Mouse (Mus musculus) hindbrain, postnatal 0 days (tissue): ENCODE data around the gene Lrfn2. TPM values are rescaled to one million over a fixed set of nuclear protein-coding genes. Genes with fewer than 3 reads are reported as not detected.

Experiments
- ATAC-seq: fragments of 200-750 bp; cut with Nextera tagmentation; 2 replicates; pipeline ENCODE4 v1.8.0; 2017; ENCODE audit warnings: mild to moderate bottlenecking, moderate TSS enrichment, moderate library complexity
- DNase-seq: peaks from one replicate; pipeline ENCODE4 v3.0.0-alpha.2; 2015; ENCODE audit warnings: low spot score
- H3K27ac ChIP-seq: fragments of 300-500 bp; sonication (generic); 2 replicates; pipeline ENCODE4 v1.5.1; 2014; ENCODE audit warnings: mild to moderate bottlenecking
- H3K27me3 ChIP-seq: fragments of 300-500 bp; sonication (generic); 2 replicates; pipeline ENCODE4 v1.6.1; 2014; ENCODE audit warnings: low read length, mixed read lengths; ENCODE audit not compliant: insufficient read depth
- H3K36me3 ChIP-seq: fragments of 300-500 bp; sonication (generic); 2 replicates; pipeline ENCODE4 v1.6.1; 2014; ENCODE audit warnings: low read length, mixed read lengths; ENCODE audit not compliant: insufficient read depth
- H3K4me1 ChIP-seq: fragments of 300-500 bp; sonication (generic); 2 replicates; pipeline ENCODE4 v1.6.1; 2014; ENCODE audit warnings: antibody characterized with exemption, low read length, mixed read lengths; ENCODE audit not compliant: insufficient read depth
- H3K4me2 ChIP-seq: fragments of 300-500 bp; sonication (generic); 2 replicates; pipeline ENCODE4 v1.6.1; 2014; ENCODE audit warnings: low read depth, mild to moderate bottlenecking, low read length, moderate library complexity, mixed read lengths
- H3K4me3 ChIP-seq: fragments of 300-500 bp; sonication (generic); 2 replicates; pipeline ENCODE4 v1.5.1; 2014; ENCODE audit warnings: low read length
- H3K9ac ChIP-seq: fragments of 300-500 bp; sonication (generic); replicated peaks from 2 replicates; pipeline ENCODE4 v1.6.1; 2014; ENCODE audit warnings: mild to moderate bottlenecking, low read length, moderate library complexity, mixed read lengths
- H3K9me3 ChIP-seq: fragments of 300-500 bp; sonication (generic); 2 replicates; pipeline ENCODE4 v1.6.1; 2016; ENCODE audit warnings: low read length, mixed read lengths
- CTCF ChIP-seq: IDR thresholded peaks from 2 replicates; pipeline ENCODE4 v1.5.1; 2016; ENCODE audit warnings: antibody characterized with exemption, control low read depth, low read depth
- WGBS: fragments of 180-500 bp; shearing (Covaris S2); extraction: QIAGEN DNeasy Blood & Tissue Kit; methylation state at CpG from one replicate; pipeline ENCODE4 v1.1.7; 2014; 5-methylcytosine and 5-hydroxymethylcytosine counted together
- polyA plus RNA-seq: library from polyadenylated mRNA; unstranded; fragments of >200 nt; fragmentation: Nextera tagmentation; extraction: Ambion mirVana; gene quantifications from 2 replicates; pipeline ENCODE4 v1.2.1, GENCODE M21; 2015
- total RNA-seq: library from RNA; depleted of rRNA; stranded (reverse); fragments of >200 nt; gene quantifications from 2 replicates; pipeline ENCODE4 v1.2.3, GENCODE M21; 2014

The Lrfn2 gene
- total and polyA plus RNA-seq, 2 experiments from 2014 or later = 11.9 to 28.3 TPM

DNA sequence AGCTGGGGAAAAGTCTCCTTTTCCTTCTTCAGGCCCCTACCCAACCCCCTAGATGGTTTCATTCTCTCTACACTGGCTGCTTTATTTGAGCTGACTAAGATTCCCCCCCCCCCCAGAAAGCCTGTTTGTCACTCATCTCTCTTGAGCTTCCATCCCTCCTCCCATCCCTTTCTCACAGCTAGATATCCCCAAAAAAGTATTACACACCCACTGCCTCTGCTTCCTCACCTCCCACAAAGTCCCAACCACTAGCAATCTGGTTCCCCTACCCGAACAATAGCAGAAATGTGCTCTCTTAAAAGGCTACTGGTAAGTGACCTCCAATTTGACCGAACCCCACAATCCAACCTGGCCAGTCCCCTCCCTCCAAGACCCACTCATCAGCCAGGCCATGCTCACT is 9.3 kb upstream of the Lrfn2 start:
- TF ChIP-seq CTCF = no peak
- ATAC-seq (no peak), DNase-seq (no peak)
- H3K9ac ChIP-seq = no peak overlapping the region
- no peaks in the 10 kb centered on the region for H3K36me3 ChIP-seq
- no peak overlapping the region for H3K4me3 ChIP-seq
- WGBS = 91% methylated on average over 2 of the region's 2 CpGs
- H3K4me2 ChIP-seq = no peak overlapping the region
- no peaks in the 10 kb centered on the region for H3K27me3 ChIP-seq
- H3K4me1 ChIP-seq = no peaks in the 10 kb centered on the region
- H3K9me3 ChIP-seq = no peaks in the 10 kb centered on the region
- H3K27ac ChIP-seq = no peak overlapping the region

DNA sequence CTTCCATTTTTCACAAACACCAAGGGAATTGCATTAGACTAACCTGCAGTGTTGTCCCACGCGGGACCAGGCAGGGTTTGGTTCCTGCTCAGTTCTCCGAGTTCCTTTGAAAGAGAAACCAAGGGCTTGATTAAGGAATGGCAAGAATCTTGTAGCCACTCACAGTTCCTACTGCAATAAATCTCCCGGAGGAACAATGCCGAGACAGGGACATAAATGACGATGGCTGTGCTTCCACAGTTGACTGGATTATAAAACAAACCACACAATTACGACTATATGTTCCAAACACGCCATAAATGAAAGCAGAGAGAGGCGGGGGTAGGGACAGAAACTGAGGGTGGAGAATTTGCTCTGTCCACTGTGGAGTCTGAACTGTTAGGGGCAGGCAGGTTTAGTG is 6.8 kb upstream of the Lrfn2 start:
- H3K27ac ChIP-seq = no peak overlapping the region
- H3K4me2 ChIP-seq = no peak overlapping the region
- DNase-seq (no peak), ATAC-seq (no peak)
- H3K36me3 ChIP-seq = no peaks in the 10 kb centered on the region
- H3K9me3 ChIP-seq = no peaks in the 10 kb centered on the region
- TF ChIP-seq CTCF = no peak
- WGBS = 53% methylated on average over 9 of the region's 9 CpGs
- H3K9ac ChIP-seq = no peak overlapping the region
- no peaks in the 10 kb centered on the region for H3K4me1 ChIP-seq
- no peak overlapping the region for H3K4me3 ChIP-seq
- no peaks in the 10 kb centered on the region for H3K27me3 ChIP-seq

DNA sequence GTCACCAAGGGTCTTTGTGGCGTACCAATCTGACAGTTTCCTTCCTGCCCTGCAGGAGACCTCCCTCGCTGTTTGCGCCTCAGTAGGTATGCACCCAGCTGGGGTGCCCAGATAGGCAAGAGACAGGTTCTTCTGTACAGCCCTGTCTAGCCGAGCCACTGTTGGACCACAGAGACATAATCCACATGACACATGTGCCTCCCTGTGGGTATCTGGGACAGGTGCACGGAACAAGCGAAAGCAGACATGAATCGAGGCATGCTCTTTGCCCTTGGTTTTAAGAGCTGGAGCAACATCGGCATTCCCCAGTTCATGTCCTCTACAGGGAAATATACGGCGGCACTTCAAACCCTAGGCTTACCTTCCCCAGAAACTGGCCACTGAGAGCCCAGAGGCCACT is 1.2 kb upstream of the Lrfn2 start:
- Histone ChIP-seq H3K9ac (no peak overlapping the region), H3K36me3 (no peaks in the 10 kb centered on the region), H3K4me3 (peak overlapping the region; percentile 45; the same call in 1 of the 2 replicates), H3K4me1 (no peaks in the 10 kb centered on the region), H3K27me3 (no peaks in the 10 kb centered on the region), H3K27ac (no peak overlapping the region), H3K9me3 (no peaks in the 10 kb centered on the region), H3K4me2 (peak overlapping the region; percentile 64)
- peak; percentile 43 for TF ChIP-seq CTCF
- ATAC-seq (no peak), DNase-seq (peak; percentile 48)
- 63% methylated on average over 10 of the region's 10 CpGs for WGBS

DNA sequence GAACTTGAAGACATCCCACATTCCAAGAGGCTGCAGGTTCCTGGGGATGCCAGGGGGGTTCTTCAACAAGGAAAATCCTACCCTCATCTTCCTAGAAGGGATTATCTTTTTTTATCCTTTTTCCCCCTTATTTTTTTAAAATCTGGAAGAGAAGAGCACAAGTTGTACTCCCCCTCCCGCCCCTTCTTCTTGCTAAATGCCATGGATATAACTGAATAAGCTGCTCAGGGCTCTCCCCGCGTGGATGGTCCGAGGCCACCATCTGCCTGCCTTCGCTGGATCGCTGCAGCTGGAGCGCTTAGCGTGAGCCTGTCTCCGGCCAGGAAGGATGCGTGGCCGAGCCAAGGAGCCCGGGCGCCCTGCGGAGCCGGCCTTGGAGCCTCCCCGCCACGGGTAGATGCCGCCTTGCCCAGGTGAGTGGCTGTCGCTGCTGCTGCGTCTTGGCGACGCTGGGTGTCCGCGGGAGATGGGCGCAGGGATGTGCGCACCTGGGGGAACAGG is 277 bp downstream of the Lrfn2 start:
- no peak for ATAC-seq
- H3K4me2 ChIP-seq = peak overlapping the region; percentile 64

DNA sequence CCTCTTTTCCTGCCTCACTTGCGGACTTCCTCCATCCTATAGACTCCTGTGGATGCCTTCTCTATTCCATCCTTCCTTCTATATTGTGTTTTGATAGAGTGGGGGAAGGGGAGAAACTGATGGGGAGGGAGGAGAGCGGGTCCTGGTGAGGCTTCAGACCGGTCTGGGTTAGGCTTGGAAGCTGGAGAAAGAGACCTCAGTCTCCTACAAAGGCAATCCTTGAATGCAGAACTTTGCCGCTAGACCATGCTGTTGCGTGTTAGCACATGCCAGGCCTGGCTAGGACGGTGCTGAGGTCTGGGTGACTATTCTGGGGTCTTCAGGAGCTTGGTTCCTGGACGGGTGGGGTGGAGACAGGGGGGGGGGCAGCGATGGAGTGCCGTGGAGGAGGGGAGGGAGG is 737 bp downstream of the Lrfn2 start:
- Histone ChIP-seq H3K4me2 (peak overlapping the region; percentile 64), H3K9ac (peak overlapping the region; percentile 58), H3K9me3 (no peaks in the 10 kb centered on the region), H3K27ac (peak overlapping the region; percentile 82; the same call in 1 of the 2 replicates), H3K36me3 (no peaks in the 10 kb centered on the region), H3K27me3 (no peaks in the 10 kb centered on the region), H3K4me1 (no peaks in the 10 kb centered on the region), H3K4me3 (peak overlapping the region; percentile 45)
- WGBS = 5% methylated on average over 7 of the region's 9 CpGs
- DNase-seq (peak; percentile 33), ATAC-seq (no peak)
- TF ChIP-seq CTCF = no peak

More for the DNA sequence above, 277 bp downstream of the Lrfn2 start:
- peak; percentile 67 for DNase-seq
- peak overlapping the region; percentile 45 for H3K4me3 ChIP-seq
- H3K4me1 ChIP-seq = no peaks in the 10 kb centered on the region
- H3K36me3 ChIP-seq = no peaks in the 10 kb centered on the region
- peak overlapping the region; percentile 58 for H3K9ac ChIP-seq
- under 1% methylated on average over 26 of the region's 26 CpGs for WGBS
- H3K27me3 ChIP-seq = no peaks in the 10 kb centered on the region
- peak overlapping the region; percentile 82; the same call in 1 of the 2 replicates for H3K27ac ChIP-seq
- TF ChIP-seq CTCF = no peak
- no peaks in the 10 kb centered on the region for H3K9me3 ChIP-seq

DNA sequence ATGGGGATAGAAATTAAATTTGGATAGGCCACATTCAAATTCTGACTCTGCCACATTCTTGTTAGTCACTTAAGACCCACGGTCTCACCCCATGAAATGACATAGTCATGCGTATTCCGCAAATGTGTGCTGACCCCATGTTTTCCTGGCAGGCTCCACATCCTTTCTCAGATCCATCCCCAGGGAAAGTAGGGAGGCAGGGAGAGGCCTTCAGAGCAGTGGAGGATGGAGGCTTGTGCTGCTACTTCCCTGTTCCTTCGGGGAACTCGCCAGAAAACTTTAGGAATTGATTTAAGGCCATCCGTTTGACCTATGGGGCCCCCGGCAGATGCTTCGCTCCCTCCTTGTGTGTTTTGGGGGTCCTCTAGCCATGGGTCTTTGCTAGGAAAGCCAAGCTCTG is 3.0 kb downstream of the Lrfn2 start:
- WGBS = 81% methylated on average over 8 of the region's 8 CpGs
- Histone ChIP-seq H3K4me2 (peak overlapping the region; percentile 64), H3K9ac (no peak overlapping the region), H3K36me3 (no peaks in the 10 kb centered on the region), H3K27me3 (no peaks in the 10 kb centered on the region), H3K9me3 (no peaks in the 10 kb centered on the region), H3K27ac (no peak overlapping the region), H3K4me1 (no peaks in the 10 kb centered on the region), H3K4me3 (no peak overlapping the region)
- ATAC-seq (no peak), DNase-seq (no peak)
- TF ChIP-seq CTCF = no peak

DNA sequence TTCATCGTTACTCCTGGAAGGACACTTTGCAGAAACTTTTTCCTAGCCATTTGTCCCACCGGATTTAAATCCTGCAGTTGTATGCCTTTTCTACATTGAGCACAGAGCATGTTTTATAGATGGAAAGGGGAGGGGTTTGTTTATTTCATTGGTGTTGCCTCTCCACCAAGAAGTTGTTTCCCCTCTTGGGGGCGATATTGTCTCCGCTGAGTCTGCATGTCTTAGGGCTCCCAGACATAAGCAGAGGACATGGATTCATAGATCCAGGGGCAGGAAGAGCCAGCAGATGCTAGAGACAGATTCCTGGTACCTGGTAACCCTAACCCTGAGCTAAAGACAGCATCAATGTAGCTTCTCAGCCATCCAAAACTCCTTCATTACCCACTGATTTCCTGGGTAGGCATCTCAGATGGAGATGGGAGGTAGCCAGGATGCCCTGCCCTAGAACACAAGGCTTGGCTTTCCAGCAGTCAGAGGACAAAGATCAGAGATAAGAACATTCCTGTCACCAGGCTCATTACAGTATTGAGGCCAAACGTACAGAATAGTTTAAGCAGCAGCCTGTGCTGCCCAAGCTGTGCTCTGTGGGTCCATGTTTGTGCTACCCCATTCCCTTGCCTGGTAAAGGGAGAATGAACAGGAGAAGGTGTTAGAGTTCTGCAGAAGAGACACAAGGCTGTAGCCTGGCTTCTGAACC is 4.4 kb downstream of the Lrfn2 start:
- no peak overlapping the region for H3K4me2 ChIP-seq
- H3K27me3 ChIP-seq = no peaks in the 10 kb centered on the region
- no peaks in the 10 kb centered on the region for H3K36me3 ChIP-seq
- no peak overlapping the region for H3K4me3 ChIP-seq
- no peak for ATAC-seq
- H3K27ac ChIP-seq = no peak overlapping the region
- H3K9ac ChIP-seq = no peak overlapping the region
- peak; percentile 77 for DNase-seq
- TF ChIP-seq CTCF = peak; percentile 63
- 50% methylated on average over 5 of the region's 5 CpGs for WGBS
- H3K4me1 ChIP-seq = no peaks in the 10 kb centered on the region
- no peaks in the 10 kb centered on the region for H3K9me3 ChIP-seq
